Mouse (Mus musculus) embryonic facial prominence, embryonic 13.5 days (tissue): Measurements from ENCODE around the gene Wnt10a. TPM values are rescaled to one million over a fixed set of nuclear protein-coding genes. Genes with fewer than 3 reads are reported as not detected.
A peak's percentile ranks its signal among the peaks of the same experiment; 100 is the strongest.
"Not testable (repeated sequence)": the region's sequence is repeated elsewhere in the genome, so short reads cannot be mapped to it uniquely, and the experiment has no call there.

ENCODE experiments used
- ATAC-seq: fragments of 200-750 bp; cut with Nextera tagmentation; 2 replicates; pipeline ENCODE4 v1.8.0; 2017; ENCODE audit warnings: low read depth; ENCODE audit not compliant: insufficient number of reproducible peaks, insufficient read depth, low FRiP score, low TSS enrichment
- H3K27ac ChIP-seq: fragments of 300-500 bp; sonication (generic); 2 replicates; pipeline ENCODE4 v1.5.1; 2015; ENCODE audit warnings: moderate library complexity, mild to moderate bottlenecking, inconsistent platforms
- H3K27me3 ChIP-seq: fragments of 300-500 bp; sonication (generic); 2 replicates; pipeline ENCODE4 v1.6.1; 2015; ENCODE audit warnings: mild to moderate bottlenecking, inconsistent platforms
- H3K36me3 ChIP-seq: fragments of 300-500 bp; sonication (generic); 2 replicates; pipeline ENCODE4 v1.6.1; 2015; ENCODE audit warnings: mild to moderate bottlenecking, inconsistent platforms
- H3K4me1 ChIP-seq: fragments of 300-500 bp; sonication (generic); 2 replicates; pipeline ENCODE4 v1.6.1; 2015; ENCODE audit warnings: inconsistent platforms
- H3K4me2 ChIP-seq: fragments of 300-500 bp; sonication (generic); 2 replicates; pipeline ENCODE4 v1.6.1; 2015; ENCODE audit warnings: moderate library complexity, mild to moderate bottlenecking, inconsistent platforms
- H3K4me3 ChIP-seq: fragments of 300-500 bp; sonication (generic); 2 replicates; pipeline ENCODE4 v1.5.1; 2015; ENCODE audit warnings: mild to moderate bottlenecking, inconsistent platforms
- H3K9ac ChIP-seq: fragments of 300-500 bp; sonication (generic); 2 replicates; pipeline ENCODE4 v1.6.1; 2015; ENCODE audit warnings: mild to moderate bottlenecking, inconsistent platforms
- H3K9me3 ChIP-seq: fragments of 300-500 bp; sonication (generic); 2 replicates; pipeline ENCODE4 v1.6.1; 2016; ENCODE audit warnings: inconsistent platforms
- WGBS: fragments of 180-500 bp; shearing (Covaris S2); methylation state at CpG from one replicate; pipeline ENCODE4 v1.1.7; 2015; ENCODE audit warnings: mixed read lengths; 5-methylcytosine and 5-hydroxymethylcytosine counted together
- polyA plus RNA-seq: library from polyadenylated mRNA; unstranded; fragments of >200 nt; fragmentation: Nextera tagmentation; extraction: Ambion mirVana; gene quantifications from 2 replicates; pipeline ENCODE4 v1.2.1, GENCODE M21; 2015

Gene Wnt10a
- polyA plus RNA-seq, 1 experiment from 2014 or later = 6.9 TPM

DNA sequence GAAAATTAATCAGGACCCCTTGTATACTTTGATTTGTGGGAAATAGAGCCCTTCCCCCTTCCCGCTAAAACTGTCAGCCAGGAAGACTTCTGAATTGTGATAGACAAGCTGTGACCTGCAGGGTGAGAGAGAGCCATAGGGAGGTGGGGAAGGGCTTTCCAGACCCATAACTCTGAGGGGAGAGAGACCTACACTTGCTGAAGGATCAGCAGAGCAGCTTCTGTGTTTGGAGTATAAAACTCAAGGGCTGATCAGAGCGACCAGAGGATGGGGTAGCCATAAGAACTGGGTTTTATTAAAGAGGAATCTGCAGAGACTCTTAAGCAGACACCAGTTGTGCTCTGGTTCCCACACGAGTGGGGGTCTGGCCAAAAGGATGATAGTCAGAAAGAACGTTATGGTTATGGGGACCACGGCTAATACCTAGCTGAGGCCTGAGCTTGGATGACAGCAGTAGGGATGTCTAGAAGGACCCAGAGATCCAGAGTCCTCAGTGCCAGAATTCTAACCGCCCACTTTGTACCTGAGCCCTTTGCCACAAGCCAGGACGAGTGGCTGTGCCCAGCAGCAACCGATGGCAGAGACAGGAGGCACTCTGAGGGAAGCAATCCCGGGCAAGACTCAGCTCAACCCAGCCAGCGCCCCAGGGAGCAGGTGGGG is 13.0 kb downstream of the Wnt10a start:
- H3K4me3 ChIP-seq = no peak overlapping the region
- no peak for ATAC-seq
- H3K9ac ChIP-seq = no peak overlapping the region
- WGBS = 6% methylated on average over 10 of the region's 10 CpGs
- H3K4me1 ChIP-seq = peaks cover 75% of the 10 kb centered on the region
- H3K27me3 ChIP-seq = peaks cover 97% of the 10 kb centered on the region
- 0 out of 2 replicates have a peak overlapping the region, but pooled peaks have one; percentile 7 for H3K27ac ChIP-seq
- no peaks in the 10 kb centered on the region for H3K9me3 ChIP-seq
- no peak overlapping the region; the same call in none of the 2 replicates for H3K4me2 ChIP-seq
- no peaks in the 10 kb centered on the region for H3K36me3 ChIP-seq

DNA sequence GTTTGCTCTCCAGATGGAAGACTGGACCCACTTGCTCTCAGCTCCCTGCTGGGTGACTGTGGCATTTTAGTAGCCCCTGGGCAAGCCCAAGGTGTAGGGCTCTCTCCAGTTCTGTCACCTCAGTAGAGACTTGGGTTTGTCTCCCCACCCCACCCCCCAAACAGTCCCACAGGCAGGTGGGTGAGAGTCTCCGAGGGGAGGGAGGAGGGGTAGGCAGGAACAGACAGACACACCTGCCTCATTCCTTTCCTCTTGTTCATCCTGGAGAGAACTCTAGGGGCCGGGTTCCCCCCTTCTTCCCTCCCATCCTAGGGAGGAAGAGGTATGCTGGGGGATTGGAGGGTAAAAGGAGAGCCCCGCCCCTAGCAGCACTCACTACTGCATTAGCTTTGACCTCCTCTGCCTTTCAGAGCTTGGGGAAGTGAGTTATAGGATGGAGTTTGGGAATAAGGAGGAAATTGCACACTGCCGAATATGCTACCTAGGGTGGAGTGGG is 14.1 kb downstream of the Wnt10a start:
- no peaks in the 10 kb centered on the region for H3K36me3 ChIP-seq
- H3K27ac ChIP-seq = peak overlapping the region; percentile 28; the same call in 1 of the 2 replicates
- H3K4me2 ChIP-seq = no peak overlapping the region
- WGBS = 8% methylated on average over 4 of the region's 4 CpGs
- ATAC-seq = no peak
- H3K9me3 ChIP-seq = no peaks in the 10 kb centered on the region
- H3K27me3 ChIP-seq = peaks cover 97% of the 10 kb centered on the region
- no peak overlapping the region for H3K4me3 ChIP-seq
- no peak overlapping the region for H3K9ac ChIP-seq
- H3K4me1 ChIP-seq = peaks cover 66% of the 10 kb centered on the region

DNA sequence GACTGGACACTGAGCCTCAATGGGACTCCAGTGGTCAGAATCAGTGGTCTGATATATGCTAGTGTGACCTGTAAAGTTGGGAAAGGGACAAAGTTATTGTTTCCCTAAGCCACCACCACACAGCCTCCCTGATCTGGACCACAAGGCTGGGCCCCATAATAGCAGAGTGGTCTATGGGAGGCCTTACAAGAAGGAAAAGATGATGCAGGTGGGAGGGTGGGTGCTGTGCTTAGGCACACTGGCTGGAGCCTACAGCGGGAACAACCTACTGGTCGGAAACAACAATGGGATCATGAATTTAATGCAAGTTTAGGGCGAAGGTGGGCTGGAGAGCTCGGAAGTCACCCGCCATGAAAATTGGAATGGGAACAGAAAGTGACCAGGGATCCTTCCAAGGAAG is 14.5 kb downstream of the Wnt10a start:
- Histone ChIP-seq H3K4me2 (peak overlapping the region; percentile 62; the same call in 1 of the 2 replicates), H3K9me3 (no peaks in the 10 kb centered on the region), H3K9ac (no peak overlapping the region), H3K27me3 (peaks cover 93% of the 10 kb centered on the region), H3K4me3 (no peak overlapping the region), H3K27ac (peak overlapping the region; percentile 28; the same call in 1 of the 2 replicates), H3K4me1 (peaks cover 62% of the 10 kb centered on the region), H3K36me3 (no peaks in the 10 kb centered on the region)
- no peak for ATAC-seq
- 8% methylated on average over 5 of the region's 5 CpGs for WGBS

DNA sequence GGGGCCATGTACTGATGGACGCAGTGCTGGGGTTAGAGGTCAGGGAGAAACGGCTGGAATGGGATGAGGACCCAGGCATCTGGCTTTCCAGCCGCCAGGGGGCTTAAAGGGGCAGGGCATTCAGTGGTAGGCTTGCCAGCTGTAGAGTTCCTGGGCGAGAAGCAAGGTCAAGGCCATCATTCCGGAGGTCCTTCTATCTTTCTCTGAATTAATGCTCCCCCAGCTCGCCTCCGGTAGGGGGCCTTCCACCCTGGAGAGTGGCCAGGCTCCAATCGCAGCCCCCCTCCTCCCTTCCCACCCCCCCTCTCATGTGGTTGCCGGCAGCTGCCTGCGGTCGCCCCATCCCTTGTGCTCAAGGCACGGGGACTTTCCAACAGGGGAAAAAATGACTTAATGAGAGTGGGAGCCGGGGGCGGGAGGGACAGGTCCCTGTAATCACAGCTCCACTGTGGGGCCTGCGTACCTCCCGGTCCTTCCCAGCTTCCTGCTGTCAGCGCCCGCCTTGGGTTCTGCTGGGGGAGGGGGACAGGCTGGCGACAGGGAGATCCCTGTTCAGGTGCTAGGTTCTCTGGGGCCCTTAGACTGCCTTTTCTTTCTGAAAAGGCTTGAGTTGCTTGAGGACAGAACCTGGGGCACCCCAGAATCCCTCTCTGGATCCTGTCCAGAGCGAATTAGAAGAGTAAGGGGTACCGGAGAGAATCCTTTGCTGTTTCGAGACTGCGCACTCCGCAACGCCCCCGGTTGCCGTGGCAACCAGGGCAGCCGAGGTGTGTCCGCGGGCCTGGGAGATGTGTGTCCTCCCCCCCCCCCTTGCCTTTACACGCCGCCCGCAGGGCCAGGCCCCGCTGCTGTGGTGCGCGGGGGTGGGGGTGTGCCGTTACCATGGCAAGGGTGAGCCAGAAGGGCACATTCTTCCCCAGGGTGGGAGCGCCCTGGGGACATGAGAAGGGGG is 15.3 kb downstream of the Wnt10a start:
- peaks cover 93% of the 10 kb centered on the region for H3K27me3 ChIP-seq
- H3K4me3 ChIP-seq = peak overlapping the region; percentile 33
- no peaks in the 10 kb centered on the region for H3K36me3 ChIP-seq
- no peak for ATAC-seq
- peak overlapping the region; percentile 49; the same call in 1 of the 2 replicates for H3K9ac ChIP-seq
- under 1% methylated on average over 37 of the region's 38 CpGs for WGBS
- H3K9me3 ChIP-seq = no peaks in the 10 kb centered on the region
- H3K4me2 ChIP-seq = peak overlapping the region; percentile 62
- peak overlapping the region; percentile 69 for H3K27ac ChIP-seq
- peaks cover 59% of the 10 kb centered on the region for H3K4me1 ChIP-seq

DNA sequence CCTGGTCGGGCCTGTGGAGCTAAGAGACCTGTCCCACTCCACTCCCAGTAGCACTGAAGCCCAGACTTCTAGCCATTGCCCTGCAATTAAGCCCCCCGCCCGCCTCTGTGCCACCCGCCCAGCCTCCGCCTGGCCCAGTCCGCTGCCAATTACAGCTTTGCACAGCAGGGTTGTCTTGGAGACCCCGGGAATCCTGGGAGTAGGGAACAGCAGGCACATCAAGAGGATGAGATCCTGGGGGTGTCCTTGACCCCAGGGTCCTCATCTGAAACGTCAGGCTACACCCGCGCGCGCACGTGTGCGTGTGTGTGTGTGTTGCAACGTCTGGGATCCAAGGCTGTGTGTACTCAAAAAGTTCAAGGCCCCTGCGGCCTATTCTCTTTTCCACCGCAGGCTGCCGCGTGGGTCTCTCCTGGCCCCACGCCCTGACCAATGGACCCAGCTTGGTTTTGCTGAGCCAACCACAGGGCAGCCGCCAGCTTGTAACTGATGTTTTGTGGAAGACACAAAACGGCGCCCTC is 16.3 kb downstream of the Wnt10a start:
- Histone ChIP-seq H3K9me3 (no peaks in the 10 kb centered on the region), H3K36me3 (no peaks in the 10 kb centered on the region), H3K27ac (peak overlapping the region; percentile 69), H3K4me3 (peak overlapping the region; percentile 33), H3K4me2 (peak overlapping the region; percentile 62), H3K9ac (peak overlapping the region; percentile 27; the same call in 1 of the 2 replicates), H3K27me3 (peaks cover 88% of the 10 kb centered on the region), H3K4me1 (peaks cover 56% of the 10 kb centered on the region)
- ATAC-seq = peak; percentile 15; the same call in 1 of the 2 replicates
- 4% methylated on average over 23 of the region's 23 CpGs for WGBS

DNA sequence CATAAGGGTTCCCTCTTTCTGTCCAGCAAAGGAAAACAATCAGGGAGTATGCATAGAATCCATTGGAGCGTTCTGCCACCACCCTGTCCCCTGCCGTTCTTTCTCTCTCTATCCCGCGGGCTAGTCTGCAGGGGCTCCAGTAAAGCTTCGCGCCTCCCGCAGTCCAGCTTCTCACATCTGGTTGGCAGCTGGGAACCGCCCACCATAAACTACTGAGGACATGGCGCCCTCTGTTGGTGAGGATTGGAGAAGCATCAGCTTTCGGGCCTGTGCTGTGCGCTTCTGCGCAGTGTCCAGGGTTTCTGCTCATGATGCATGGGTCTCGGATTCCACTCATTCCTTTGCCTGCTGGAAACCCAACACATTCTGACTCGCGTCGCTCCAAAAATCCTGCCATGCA is 16.8 kb downstream of the Wnt10a start:
- peak; percentile 81 for ATAC-seq
- Histone ChIP-seq H3K27ac (peak overlapping the region; percentile 69; the same call in 1 of the 2 replicates), H3K4me1 (peaks cover 51% of the 10 kb centered on the region), H3K9ac (peak overlapping the region; percentile 51), H3K27me3 (peaks cover 83% of the 10 kb centered on the region), H3K36me3 (no peaks in the 10 kb centered on the region), H3K4me3 (peak overlapping the region; percentile 33), H3K4me2 (peak overlapping the region; percentile 62), H3K9me3 (no peaks in the 10 kb centered on the region)
- under 1% methylated on average over 16 of the region's 16 CpGs for WGBS

DNA sequence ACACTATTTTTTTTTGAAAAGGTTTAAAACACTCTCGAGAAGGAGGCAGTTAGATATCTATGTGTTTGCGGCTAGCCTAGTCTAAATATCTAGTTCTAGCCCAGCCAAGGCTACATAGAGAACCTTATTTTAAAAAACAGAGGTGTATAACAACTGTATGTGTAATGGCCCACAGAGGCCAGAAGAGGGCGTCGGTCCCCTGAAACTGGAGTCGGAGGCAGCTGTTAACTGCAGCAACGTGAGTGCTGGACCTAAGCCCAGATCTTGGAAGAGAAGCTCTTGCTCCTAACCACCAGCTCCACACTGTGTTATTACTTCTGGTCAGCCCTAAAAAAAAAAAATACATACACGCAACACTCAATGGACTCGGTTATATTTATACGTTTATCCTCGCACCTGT is 17.7 kb downstream of the Wnt10a start:
- no peak overlapping the region for H3K4me3 ChIP-seq
- no peak overlapping the region for H3K27ac ChIP-seq
- no peaks in the 10 kb centered on the region for H3K36me3 ChIP-seq
- no peak overlapping the region for H3K9ac ChIP-seq
- H3K9me3 ChIP-seq = no peaks in the 10 kb centered on the region
- ATAC-seq = no peak
- H3K27me3 ChIP-seq = peaks cover 74% of the 10 kb centered on the region
- no peak overlapping the region for H3K4me2 ChIP-seq
- 56% methylated on average over 10 of the region's 10 CpGs for WGBS
- H3K4me1 ChIP-seq = peaks cover 42% of the 10 kb centered on the region

DNA sequence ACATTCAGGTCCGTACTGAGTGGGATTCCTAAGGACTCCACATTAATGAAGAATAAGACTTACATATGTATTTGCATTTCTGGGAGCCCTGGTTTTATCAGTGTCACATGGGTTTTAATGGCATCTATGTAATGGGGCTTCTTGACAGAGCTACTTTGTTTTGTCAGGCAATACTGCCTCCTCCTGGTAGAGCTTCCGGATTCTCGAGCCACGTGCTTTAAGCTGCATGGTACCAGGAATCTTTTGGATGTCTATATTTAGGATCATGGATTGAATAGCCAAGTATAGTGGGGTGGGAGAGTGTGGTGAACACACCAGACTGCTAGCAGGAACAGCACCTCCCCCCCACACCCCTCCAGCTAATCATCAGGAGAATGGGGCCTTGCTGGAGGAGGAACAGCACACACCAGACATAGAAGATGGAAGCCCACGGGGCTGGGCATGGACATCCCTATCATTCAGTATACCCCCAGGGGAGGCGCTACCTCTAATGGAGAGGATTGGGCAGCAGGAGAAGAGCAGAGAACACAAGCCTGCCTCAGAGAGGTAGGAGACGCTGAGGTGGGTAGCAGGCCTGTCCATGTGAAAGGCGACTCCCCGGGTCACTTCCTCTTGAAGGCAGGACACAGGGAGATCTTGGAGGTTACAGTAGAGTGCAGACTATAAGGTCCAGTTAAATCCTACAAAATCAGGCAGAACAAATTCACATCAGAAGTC is 23.8 kb downstream of the Wnt10a start:
- H3K4me3 ChIP-seq = no peak overlapping the region
- H3K9ac ChIP-seq = no peak overlapping the region
- no peaks in the 10 kb centered on the region for H3K36me3 ChIP-seq
- no peaks in the 10 kb centered on the region for H3K9me3 ChIP-seq
- H3K4me1 ChIP-seq = peaks cover 5% of the 10 kb centered on the region; the same call in 1 of the 2 replicates
- 69% methylated on average over 9 of the region's 9 CpGs for WGBS
- H3K4me2 ChIP-seq = no peak overlapping the region
- H3K27ac ChIP-seq = no peak overlapping the region
- H3K27me3 ChIP-seq = peaks cover 15% of the 10 kb centered on the region
- no peak for ATAC-seq

DNA sequence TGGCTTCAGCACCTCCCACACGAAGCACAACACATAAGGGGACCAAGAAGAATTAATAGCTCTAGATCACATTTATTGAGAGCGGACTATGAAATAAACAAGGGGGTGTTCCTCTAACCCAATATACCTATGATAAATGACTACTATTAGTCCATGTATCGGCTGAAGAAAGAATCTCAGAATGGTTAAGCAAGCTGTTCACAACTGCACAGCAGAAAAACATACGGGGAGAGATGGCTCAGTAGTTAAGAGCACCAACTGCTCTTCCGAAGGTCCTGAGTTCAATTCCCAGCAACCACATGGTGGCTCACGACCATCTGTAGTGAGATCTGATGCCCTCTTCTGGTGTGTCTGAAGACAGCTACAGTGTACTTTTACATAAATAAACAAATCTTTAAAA is 24.6 kb downstream of the Wnt10a start:
- H3K4me1 ChIP-seq, H3K27ac ChIP-seq, H3K36me3 ChIP-seq, ATAC-seq, H3K4me3 ChIP-seq, H3K9ac ChIP-seq, H3K4me2 ChIP-seq, H3K9me3 ChIP-seq: not testable (repeated sequence)
- 88% methylated on average over 6 of the region's 6 CpGs for WGBS
- H3K27me3 ChIP-seq = peaks cover 11% of the 10 kb centered on the region

DNA sequence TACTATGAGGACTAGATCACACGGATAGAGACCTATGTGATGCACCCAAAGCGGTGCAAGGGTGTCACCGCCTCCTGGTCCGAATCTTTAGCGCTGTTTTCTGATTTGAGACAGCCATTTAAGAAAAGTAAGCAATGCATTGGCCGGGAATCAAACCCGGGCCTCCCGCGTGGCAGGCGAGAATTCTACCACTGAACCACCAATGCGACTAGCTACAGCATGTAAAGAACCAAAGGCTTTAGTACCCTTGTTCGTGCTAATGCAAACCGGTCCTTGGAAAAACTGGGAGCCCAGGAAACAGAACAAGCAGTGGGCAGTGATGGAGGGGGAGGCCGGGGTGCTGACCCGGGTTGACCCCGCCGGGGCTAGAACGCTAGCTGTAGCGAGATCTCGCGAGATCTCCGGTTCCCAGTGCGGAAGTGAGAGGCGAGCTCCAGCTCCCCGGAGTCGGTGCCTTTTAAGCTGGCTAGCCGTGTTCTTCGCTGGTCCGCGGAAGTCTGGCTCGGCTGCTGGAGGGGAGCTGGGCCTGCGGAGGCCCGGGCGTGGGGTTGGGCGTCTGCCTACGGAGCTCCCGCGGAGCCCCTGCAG is 25.4 kb downstream of the Wnt10a start:
- ATAC-seq = peak; percentile 53
- 4% methylated on average over 38 of the region's 38 CpGs for WGBS
- Histone ChIP-seq H3K9ac (peak overlapping the region; percentile 86), H3K9me3 (no peaks in the 10 kb centered on the region), H3K36me3 (no peaks in the 10 kb centered on the region), H3K27me3 (peaks cover 4% of the 10 kb centered on the region), H3K4me1 (peaks cover 5% of the 10 kb centered on the region; the same call in 1 of the 2 replicates), H3K4me3 (peak overlapping the region; percentile 76), H3K4me2 (peak overlapping the region; percentile 70), H3K27ac (peak overlapping the region; percentile 95)
